Mouse (Mus musculus): ENCODE data around the gene Cd2. TPM values are rescaled to one million over a fixed set of nuclear protein-coding genes. Genes with fewer than 3 reads are reported as not detected.

Cd2 gene
- total and polyA plus RNA-seq, 2 experiments from 2014 or later = 0.22 TPM; not detected in 1

GRCm38 (mm10) chr3:101275636-101276300 is 12.0 kb downstream of the Cd2 start:
- 95% methylated on average over 16 of the region's 16 CpGs for WGBS
- DNase-seq (ENCODE audit: low spot score) (no peak), ATAC-seq (ENCODE audit: low FRiP score) (no peak)
- Histone ChIP-seq H3K9ac (replicated peaks; ENCODE audit: low read length, poor library complexity, severe bottlenecking) (no peak overlapping the region), H3K36me3 (ENCODE audit: insufficient read depth, low read length) (no peaks in the 10 kb centered on the region), H3K27me3 (ENCODE audit: insufficient read depth, low read length) (no peaks in the 10 kb centered on the region), H3K4me1 (ENCODE audit: insufficient read depth, low read length) (0 out of 2 replicates have a peak, but pooled peaks cover 5% of the 10 kb centered on the region), H3K4me3 (ENCODE audit: low read depth, low read length) (no peak overlapping the region), H3K9me3 (ENCODE audit: low read length) (no peaks in the 10 kb centered on the region), H3K27ac (ENCODE audit: low read depth, low read length) (no peak overlapping the region), H3K4me2 (ENCODE audit: low read depth, low read length, poor library complexity, severe bottlenecking) (no peak overlapping the region)
- no peak for TF ChIP-seq CTCF (IDR thresholded peaks at IDR 0.05)

- Histone ChIP-seq H3K36me3 (ENCODE audit: insufficient read depth, low read length) (no peaks in the 10 kb centered on the region), H3K9ac (replicated peaks; ENCODE audit: low read length, poor library complexity, severe bottlenecking) (no peak overlapping the region), H3K4me2 (ENCODE audit: low read depth, low read length, poor library complexity, severe bottlenecking) (no peak overlapping the region), H3K4me3 (ENCODE audit: low read depth, low read length) (no peak overlapping the region), H3K27me3 (ENCODE audit: insufficient read depth, low read length) (no peaks in the 10 kb centered on the region), H3K4me1 (ENCODE audit: insufficient read depth, low read length) (0 out of 2 replicates have a peak, but pooled peaks cover 5% of the 10 kb centered on the region), H3K27ac (ENCODE audit: low read depth, low read length) (no peak overlapping the region), H3K9me3 (ENCODE audit: low read length) (no peaks in the 10 kb centered on the region)
- no peak for DNase-seq (ENCODE audit: low spot score)
- 87% methylated on average over 3 of the region's 3 CpGs for WGBS
- no peak for TF ChIP-seq CTCF (IDR thresholded peaks at IDR 0.05)
- no peak for ATAC-seq (ENCODE audit: low FRiP score)
These were observed 12.9 kb downstream of the Cd2 start for GRCm38 (mm10) chr3:101274794-101275193.

- H3K27me3 ChIP-seq (ENCODE audit: insufficient read depth, low read length) = no peaks in the 10 kb centered on the region
- no peak for TF ChIP-seq CTCF (IDR thresholded peaks at IDR 0.05)
- ATAC-seq (ENCODE audit: low FRiP score) = peak; percentile 57; the same call in 1 of the 2 replicates
- no peak overlapping the region for H3K9ac ChIP-seq (replicated peaks; ENCODE audit: low read length, poor library complexity, severe bottlenecking)
- peak; percentile 76 for DNase-seq (ENCODE audit: low spot score)
- H3K4me1 ChIP-seq (ENCODE audit: insufficient read depth, low read length) = 0 out of 2 replicates have a peak, but pooled peaks cover 5% of the 10 kb centered on the region
- no peak overlapping the region for H3K4me3 ChIP-seq (ENCODE audit: low read depth, low read length)
- H3K9me3 ChIP-seq (ENCODE audit: low read length) = no peaks in the 10 kb centered on the region
- 82% methylated on average over 12 of the region's 12 CpGs for WGBS
- no peaks in the 10 kb centered on the region for H3K36me3 ChIP-seq (ENCODE audit: insufficient read depth, low read length)
- H3K27ac ChIP-seq (ENCODE audit: low read depth, low read length) = peak overlapping the region; percentile 43; the same call in 1 of the 2 replicates
- H3K4me2 ChIP-seq (ENCODE audit: low read depth, low read length, poor library complexity, severe bottlenecking) = no peak overlapping the region
These were observed 13.5 kb downstream of the Cd2 start for GRCm38 (mm10) chr3:101274041-101274770.

- no peak for ATAC-seq (ENCODE audit: low FRiP score)
- no peaks in the 10 kb centered on the region for H3K9me3 ChIP-seq (ENCODE audit: low read length)
- H3K9ac ChIP-seq (replicated peaks; ENCODE audit: low read length, poor library complexity, severe bottlenecking) = no peak overlapping the region
- TF ChIP-seq CTCF (IDR thresholded peaks at IDR 0.05) = no peak
- H3K36me3 ChIP-seq (ENCODE audit: insufficient read depth, low read length) = no peaks in the 10 kb centered on the region
- H3K4me2 ChIP-seq (ENCODE audit: low read depth, low read length, poor library complexity, severe bottlenecking) = no peak overlapping the region
- WGBS = 57% methylated on average over 1 of the region's 1 CpGs
- H3K4me1 ChIP-seq (ENCODE audit: insufficient read depth, low read length) = 0 out of 2 replicates have a peak, but pooled peaks cover 5% of the 10 kb centered on the region
- H3K27me3 ChIP-seq (ENCODE audit: insufficient read depth, low read length) = no peaks in the 10 kb centered on the region
- DNase-seq (ENCODE audit: low spot score) = no peak
- no peak overlapping the region for H3K4me3 ChIP-seq (ENCODE audit: low read depth, low read length)
- no peak overlapping the region for H3K27ac ChIP-seq (ENCODE audit: low read depth, low read length)
These were observed 15.6 kb downstream of the Cd2 start for GRCm38 (mm10) chr3:101272166-101272565.

- no peaks in the 10 kb centered on the region for H3K36me3 ChIP-seq (ENCODE audit: insufficient read depth, low read length)
- H3K9me3 ChIP-seq (ENCODE audit: low read length) = no peaks in the 10 kb centered on the region
- WGBS = 91% methylated on average over 5 of the region's 5 CpGs
- H3K9ac ChIP-seq (replicated peaks; ENCODE audit: low read length, poor library complexity, severe bottlenecking) = no peak overlapping the region
- no peaks in the 10 kb centered on the region for H3K27me3 ChIP-seq (ENCODE audit: insufficient read depth, low read length)
- H3K4me1 ChIP-seq (ENCODE audit: insufficient read depth, low read length) = no peaks in the 10 kb centered on the region
- H3K4me2 ChIP-seq (ENCODE audit: low read depth, low read length, poor library complexity, severe bottlenecking) = no peak overlapping the region
- no peak overlapping the region for H3K4me3 ChIP-seq (ENCODE audit: low read depth, low read length)
- DNase-seq (ENCODE audit: low spot score) (no peak), ATAC-seq (ENCODE audit: low FRiP score) (no peak)
- H3K27ac ChIP-seq (ENCODE audit: low read depth, low read length) = no peak overlapping the region
- no peak for TF ChIP-seq CTCF (IDR thresholded peaks at IDR 0.05)
These were observed 16.9 kb downstream of the Cd2 start for GRCm38 (mm10) chr3:101270833-101271232.

GRCm38 (mm10) chr3:101268361-101268760 is 19.4 kb downstream of the Cd2 start:
- TF ChIP-seq CTCF (IDR thresholded peaks at IDR 0.05) = no peak
- Histone ChIP-seq H3K36me3 (ENCODE audit: insufficient read depth, low read length) (no peaks in the 10 kb centered on the region), H3K4me1 (ENCODE audit: insufficient read depth, low read length) (no peaks in the 10 kb centered on the region), H3K9ac (replicated peaks; ENCODE audit: low read length, poor library complexity, severe bottlenecking) (no peak overlapping the region), H3K4me2 (ENCODE audit: low read depth, low read length, poor library complexity, severe bottlenecking) (no peak overlapping the region), H3K9me3 (ENCODE audit: low read length) (no peaks in the 10 kb centered on the region), H3K27me3 (ENCODE audit: insufficient read depth, low read length) (no peaks in the 10 kb centered on the region), H3K4me3 (ENCODE audit: low read depth, low read length) (no peak overlapping the region), H3K27ac (ENCODE audit: low read depth, low read length) (no peak overlapping the region)
- ATAC-seq (ENCODE audit: low FRiP score) (no peak), DNase-seq (ENCODE audit: low spot score) (no peak)
- WGBS = 95% methylated on average over 7 of the region's 7 CpGs
